Mouse (Mus musculus): ENCODE data around the gene Iqschfp.

Gene Iqschfp

DNA sequence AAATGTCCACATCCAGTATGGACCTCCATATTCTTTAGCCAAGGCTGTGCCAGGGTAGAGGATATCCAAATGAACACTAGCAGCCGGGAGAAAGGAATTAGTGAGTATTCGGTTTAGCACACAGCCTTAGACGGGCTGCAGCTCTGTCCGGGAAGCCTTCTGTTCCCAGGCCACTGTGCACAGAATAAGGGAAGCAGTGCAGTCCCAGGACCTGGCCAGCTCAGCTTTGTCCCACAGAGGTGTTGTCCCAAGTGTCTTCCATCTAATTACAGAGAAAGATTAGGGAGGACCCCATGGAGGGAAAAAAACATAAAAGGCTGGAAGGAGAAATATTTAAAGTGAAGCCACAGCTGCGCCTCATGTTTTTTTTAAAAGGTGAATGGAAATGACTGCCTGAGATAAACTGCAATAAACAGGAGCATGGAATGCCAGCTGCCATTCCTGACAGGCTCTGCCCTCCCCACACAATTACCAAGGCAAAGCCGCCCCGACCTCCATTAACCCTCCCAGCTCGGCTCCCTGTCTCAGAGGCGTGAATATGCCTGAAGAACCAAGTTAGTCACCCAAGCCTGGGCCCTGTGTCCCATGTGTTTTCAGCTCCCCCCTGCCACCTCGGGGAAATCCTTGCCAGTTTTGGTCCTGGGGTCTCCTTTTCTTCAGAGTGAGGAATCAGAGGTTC is 695.7 kb downstream of the Iqschfp start:
- in situ Hi-C loops (cut with MboI; ENCODE audit: low sequenced_read_pairs), result no loop called here

DNA sequence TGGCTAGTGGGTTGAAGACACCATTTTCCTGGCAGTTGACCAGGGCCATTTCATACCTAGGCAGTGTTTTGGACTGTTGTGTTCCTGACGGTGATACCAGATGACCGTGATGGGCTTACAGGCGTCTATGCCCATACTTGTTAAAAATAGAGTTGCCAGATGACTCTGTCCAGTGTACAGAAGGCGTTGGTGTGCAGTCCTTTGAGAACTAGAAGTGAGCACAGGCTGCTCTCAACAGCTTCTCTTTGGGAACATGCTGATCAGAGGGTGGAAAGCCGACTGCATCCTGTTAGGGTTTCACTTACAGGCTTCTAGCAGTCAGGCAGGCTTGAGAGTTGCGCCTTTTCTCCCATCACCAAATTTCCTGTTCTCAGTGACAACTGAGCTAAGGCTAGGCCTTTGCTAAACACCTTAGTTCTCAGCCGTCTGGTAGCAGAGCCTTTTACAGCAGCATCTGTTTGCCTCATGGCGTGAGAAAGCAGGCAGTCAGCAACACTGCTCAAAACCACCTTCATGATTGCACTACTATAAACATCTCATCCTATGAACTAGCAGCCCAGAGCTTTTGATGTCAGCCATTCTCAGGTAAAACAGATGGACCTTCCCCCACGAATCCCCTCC is 697.3 kb downstream of the Iqschfp start:
- in situ Hi-C loops (cut with MboI; ENCODE audit: low sequenced_read_pairs), result no loop called here

DNA sequence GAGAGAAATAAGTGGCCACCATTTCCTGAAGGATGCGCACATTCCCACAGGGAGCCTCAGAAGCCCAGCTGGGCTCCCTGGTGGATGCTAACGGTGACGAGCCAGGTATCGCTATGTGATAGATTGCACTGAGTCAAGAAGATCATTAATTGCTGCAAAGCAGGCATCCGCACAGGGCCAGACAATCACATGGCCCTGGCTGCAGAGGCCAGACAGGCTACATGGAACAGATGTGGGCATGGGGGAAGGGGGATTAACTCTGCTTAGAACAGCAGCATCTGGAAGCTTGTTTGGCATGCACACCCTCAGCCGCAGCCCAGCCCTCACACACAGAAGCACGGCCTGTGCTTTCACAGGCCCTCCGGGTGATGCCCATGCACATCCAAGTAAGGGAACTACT is 698.4 kb downstream of the Iqschfp start:
- in situ Hi-C loops (cut with MboI; ENCODE audit: low sequenced_read_pairs), result no loop called here

DNA sequence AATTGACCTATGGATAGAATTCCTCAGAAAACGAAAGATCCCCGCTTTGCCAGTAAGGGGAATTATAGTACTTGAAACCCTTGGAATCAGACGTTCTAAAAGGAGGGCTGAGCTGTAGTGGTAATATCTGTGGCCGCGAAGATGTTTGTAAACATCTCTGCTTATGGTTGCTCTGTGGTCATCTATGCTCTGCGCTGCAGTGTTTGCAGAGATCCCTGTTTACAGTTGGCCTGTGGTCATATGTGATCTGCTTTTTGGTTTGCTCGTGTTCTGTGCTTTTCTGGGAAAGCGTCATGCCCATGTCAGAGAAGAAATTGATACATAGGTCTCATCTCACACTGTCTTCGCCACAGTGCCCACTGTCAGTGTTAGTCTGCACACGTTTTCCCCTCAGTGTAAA is 700.5 kb downstream of the Iqschfp start:
- in situ Hi-C loops (cut with MboI; ENCODE audit: low sequenced_read_pairs), result no loop called here

DNA sequence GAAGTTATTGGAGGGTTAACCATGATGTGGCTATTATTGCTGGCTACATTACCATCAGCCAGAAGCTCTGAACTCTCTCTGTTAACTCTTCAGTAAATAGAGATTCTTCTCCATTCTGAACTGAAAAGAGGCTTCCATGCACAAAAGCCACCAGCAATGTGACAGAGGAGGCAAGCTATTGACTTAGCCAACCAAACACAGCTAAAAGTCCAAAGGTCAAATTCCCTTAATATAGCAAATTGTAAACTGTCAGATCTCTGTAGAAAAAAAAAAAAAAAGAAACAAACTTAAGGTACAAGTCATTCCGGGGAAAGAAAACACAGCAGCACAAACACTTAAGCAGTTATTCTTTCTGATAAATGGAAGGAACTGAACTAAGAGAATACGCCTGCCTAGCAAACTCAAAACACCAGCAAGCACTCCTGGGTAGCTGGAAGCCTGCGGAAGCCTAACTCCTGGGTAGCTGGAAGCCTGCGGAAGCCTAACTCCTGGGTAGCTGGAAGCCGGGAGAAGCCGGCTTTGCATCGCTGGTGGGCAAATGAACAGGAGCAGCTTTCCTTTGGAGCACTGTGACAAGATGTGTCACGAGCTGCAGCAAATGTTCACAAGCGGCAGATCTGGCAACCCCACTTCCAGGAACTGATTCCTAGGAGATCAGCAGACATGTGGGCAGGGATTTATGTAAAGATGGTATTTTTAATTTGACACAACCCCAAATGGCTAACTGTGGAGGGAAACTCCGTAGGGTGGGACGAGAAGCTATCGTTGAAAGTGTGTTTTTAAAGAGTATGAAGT is 701.2 kb downstream of the Iqschfp start:
- in situ Hi-C loops (cut with MboI; ENCODE audit: low sequenced_read_pairs), result no loop called here

DNA sequence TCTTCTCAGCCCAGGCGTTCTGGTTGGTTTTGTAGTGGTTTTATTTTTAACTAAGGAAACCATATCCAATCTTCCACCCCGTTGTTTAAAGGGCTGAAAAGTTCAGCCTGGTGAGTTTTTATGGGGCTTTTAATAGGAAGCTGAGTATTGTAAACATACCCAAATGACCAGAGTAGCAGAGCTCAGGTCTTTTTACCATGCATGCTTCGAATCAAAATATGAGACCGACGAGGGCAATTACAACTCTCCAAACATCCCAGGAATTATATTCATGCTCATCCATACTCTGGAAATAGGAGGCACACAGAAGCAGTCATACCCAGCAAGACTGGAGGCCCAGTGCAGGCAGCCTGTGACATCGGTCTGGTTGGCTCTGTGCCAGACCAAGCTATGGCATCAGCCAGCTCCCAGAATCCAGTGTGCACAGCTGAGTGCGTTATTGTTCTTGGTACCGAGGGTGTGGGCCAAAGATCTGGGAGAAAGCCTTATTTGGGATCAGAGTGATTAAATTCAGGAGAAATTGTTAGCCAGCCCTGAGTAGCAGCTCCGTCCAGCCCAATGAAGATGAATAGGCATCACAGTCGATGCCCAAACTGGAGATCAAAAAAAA is 703.4 kb downstream of the Iqschfp start:
- in situ Hi-C loops (cut with MboI; ENCODE audit: low sequenced_read_pairs), result no loop called here

DNA sequence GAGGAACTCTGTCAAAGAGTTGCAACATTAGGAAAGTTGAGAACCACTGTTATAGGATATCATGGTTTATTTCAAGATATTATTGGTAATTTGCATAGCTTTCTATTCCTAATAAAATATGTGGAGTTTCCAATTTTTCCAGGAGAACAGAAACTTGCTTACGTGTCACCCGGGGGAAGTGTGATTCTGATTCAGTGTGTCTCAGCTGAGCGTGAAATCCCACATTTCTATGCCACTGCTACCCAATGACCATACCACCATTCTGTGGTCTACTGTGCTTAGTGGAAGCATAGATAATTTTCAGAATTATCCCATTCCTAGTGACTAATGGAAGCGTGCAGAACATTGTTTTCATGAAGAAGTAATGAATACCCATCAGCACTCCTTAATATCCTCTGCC is 704.9 kb downstream of the Iqschfp start:
- in situ Hi-C loops (cut with MboI; ENCODE audit: low sequenced_read_pairs), result no loop called here

DNA sequence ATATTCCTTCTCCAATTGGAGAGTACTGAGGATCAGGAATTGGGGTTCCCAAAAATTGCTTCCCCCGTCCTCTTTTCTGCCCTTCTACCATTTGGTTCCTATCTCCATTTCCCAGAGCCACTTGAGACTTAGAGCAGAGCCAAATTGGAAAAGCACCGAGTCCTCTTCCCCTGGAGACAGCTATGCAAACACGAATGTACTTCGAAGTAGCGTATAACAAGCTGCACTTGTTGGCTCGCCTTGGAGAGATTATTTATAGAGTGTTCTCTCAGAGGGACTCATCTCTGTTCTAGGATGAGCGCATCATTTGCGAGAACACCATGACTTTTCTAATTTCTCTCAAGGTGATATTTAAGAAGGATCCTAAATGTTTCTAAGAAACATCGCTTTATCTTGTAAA is 710.9 kb downstream of the Iqschfp start:
- in situ Hi-C loops (cut with MboI; ENCODE audit: low sequenced_read_pairs), result loop anchor here (25.0 kb wide), 1 partner anchor 109 kb away; no protein-coding TSS in a partner anchor

DNA sequence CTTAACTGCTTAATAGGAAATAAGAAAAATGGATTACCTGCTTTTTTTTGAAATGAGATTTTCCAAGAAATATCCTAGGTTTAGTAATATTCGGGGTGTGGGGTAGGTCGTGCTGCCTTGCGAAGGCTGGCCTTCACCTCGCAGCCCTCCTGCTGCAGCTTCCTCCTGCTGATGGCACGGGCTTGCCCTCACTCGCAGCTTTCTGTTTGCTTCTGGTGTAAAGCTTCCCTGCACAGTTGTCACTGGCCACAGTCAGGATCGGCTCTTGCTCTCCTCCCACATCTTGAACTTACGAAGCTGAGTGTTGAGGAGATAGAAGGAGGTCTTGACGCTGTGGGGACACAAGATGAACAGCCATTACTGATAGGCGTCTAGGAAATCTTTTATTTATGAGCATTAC is 712.4 kb downstream of the Iqschfp start:
- in situ Hi-C loops (cut with MboI; ENCODE audit: low sequenced_read_pairs), result loop anchor here (25.0 kb wide), 1 partner anchor 108 kb away; no protein-coding TSS in a partner anchor

DNA sequence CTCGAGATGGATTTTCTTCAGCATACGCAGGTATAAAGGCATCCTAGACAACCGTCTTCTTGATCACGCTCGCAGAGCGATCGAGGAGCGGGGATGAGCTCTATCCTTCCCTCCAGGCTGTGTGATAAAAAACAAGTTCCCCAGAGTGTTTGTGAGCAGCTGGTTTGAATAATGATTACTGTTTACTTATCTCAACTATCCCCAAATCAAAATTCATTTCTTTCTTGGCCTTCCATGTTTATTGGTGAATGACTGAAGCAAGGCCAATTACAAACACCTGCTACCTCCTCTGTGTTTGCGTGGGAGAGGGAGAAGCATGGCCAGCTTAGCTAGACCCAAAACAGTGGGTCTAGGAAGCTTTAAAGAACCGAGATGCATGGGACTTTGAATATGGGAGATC is 712.9 kb downstream of the Iqschfp start:
- in situ Hi-C loops (cut with MboI; ENCODE audit: low sequenced_read_pairs), result loop anchor here (25.0 kb wide), 1 partner anchor 107 kb away; no protein-coding TSS in a partner anchor

DNA sequence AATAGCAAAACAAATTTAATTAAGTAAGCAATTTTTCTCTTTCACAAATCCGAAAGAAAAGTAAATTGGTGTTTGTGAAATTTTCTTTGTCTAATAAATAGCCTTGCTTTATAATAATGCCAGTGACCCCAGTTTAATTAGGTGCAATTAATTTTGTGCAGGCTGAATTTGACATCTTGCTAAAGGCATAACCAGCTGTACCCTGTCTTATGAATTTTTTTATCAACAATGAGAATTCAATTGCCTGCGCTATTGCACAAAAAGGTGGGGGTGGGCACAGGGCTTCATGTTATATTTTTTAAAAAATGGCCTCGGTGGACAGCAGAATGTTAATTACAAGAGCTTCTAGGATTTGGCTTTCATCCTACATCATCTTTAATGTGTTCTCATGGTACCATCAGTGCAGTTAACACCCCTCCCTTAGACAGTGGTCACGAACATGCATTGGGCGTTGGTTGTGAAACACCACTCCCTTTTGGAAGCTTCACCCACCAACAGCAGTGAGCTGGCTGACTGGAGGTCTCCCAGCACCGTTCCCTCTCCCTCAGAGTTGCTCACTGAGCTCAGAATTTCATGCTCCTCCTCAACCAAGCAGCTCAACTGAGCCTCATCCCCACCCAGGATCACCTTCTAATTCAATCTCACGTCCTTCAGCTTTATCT is 714.0 kb downstream of the Iqschfp start:
- in situ Hi-C loops (cut with MboI; ENCODE audit: low sequenced_read_pairs), result loop anchor here (25.0 kb wide), 1 partner anchor 106 kb away; no protein-coding TSS in a partner anchor

DNA sequence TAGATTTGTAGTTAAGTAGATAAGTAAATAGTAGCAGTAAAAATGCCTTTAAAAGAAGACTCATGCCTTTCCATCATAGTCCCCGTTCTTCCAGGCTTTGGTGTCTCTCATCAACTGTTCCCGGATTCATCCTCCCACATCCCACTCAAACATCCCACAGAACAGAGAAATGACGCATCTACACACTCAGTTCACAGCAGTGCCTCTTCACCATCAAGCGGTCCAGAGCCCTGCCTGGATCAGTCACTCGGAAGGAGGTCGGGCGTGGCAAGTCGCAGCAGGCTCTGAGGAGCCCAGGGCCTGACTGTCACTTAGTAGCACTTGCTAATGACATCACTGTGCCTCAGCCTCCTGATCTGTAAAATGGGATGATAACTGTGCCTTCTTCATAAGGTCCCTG is 714.7 kb downstream of the Iqschfp start:
- in situ Hi-C loops (cut with MboI; ENCODE audit: low sequenced_read_pairs), result loop anchor here (25.0 kb wide), 1 partner anchor 106 kb away; no protein-coding TSS in a partner anchor

DNA sequence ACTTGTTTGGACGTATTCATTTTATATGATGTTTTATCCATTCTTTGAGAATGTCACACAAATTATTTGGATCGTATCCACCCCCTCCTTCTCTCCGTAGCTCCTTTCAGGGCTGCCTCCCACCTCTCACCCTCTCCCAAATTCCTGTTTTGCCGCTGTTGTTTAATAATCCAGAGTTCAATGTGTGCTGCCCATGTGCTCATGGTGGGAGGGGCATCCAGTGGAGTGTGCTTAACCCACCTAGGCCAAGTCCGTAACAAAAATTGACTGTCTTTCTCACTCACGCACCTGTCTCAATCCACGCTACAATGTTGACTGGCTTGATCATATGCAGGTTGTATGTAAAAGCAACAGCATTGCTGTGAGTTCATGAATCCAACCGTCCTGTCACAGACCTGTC is 715.3 kb downstream of the Iqschfp start:
- in situ Hi-C loops (cut with MboI; ENCODE audit: low sequenced_read_pairs), result loop anchor here (25.0 kb wide), 1 partner anchor 105 kb away; no protein-coding TSS in a partner anchor

DNA sequence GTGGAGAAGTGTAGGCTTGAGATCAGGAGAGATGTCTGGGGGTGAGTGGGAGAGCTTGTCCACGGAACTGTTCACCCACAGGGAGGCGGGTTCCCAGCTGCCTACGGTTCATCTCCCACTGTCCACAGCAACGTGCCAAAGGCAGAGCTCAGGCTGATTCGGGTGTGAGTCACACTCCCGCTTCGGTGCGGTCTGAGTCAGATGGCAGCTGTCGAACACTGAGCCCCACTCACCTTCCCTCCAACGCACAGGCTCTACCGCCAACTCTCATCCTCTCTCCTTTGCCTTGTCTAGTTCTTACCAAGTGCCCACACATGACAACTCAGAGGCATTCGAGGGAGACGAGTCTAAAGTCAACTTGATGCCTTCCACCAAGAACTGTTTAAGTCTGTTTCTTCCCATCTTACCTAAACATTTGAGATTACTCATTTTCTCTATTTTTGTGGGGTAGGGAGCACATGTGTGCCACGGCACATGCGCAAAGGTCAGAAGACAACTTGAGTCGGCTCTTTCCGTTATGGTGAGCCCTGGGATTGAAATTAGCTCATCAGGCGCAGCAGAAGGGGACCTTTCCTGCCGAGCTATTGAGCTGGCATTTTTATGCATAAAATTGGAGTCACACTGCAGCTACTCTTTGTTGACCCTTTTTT is 716.9 kb downstream of the Iqschfp start:
- in situ Hi-C loops (cut with MboI; ENCODE audit: low sequenced_read_pairs), result loop anchor here (25.0 kb wide), 1 partner anchor 103 kb away; no protein-coding TSS in a partner anchor

DNA sequence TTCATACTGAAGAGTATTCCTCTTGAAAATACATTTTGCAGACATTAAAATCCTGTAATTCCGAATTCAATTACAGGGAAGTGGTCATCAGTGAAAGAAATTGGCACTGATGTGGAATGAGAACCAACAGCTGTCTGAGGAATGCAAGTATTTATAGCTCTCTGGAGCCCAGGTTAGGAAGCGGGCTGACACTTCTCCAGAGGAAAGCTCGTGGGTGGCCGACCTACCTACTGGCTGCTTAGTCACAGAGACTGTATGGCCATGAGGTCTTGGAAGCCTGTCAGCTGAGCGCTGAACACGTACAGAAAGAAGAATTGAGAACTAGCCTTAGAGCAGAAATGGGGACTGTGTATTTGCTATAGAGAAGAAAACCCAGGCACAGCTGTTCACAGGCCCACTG is 718.0 kb downstream of the Iqschfp start:
- in situ Hi-C loops (cut with MboI; ENCODE audit: low sequenced_read_pairs), result loop anchor here (25.0 kb wide), 1 partner anchor 102 kb away; no protein-coding TSS in a partner anchor

DNA sequence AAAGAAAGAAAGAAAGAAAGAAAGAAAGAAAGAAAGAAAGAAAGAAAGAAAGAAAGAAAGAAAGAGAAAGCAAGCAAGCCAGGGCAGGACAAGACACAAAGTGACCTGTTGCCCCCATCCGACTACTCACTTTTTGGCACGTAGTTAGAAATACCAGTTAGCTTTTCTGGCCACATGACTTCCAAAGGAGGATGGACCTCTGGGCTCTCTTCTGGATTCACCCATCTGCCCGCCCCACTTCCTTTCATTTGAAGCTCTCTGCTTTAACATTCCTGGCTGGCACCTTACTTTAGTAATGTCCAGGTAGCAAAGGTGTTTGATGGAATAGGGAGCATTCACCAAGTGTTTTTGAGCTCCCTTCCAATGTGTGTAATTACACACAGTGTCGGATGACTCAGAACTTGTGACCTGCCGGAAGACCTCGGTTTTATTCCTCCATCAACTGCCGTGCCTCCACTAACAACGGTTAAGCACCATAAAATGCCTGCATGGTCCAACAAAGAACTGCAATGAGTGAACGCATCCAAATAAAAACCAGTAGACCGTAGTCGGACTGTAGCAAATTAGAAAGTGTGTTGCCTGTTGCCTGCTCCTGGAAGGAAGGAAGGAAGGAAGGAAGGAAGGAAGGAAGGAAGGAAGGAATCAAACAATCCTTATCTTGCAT is 718.7 kb downstream of the Iqschfp start:
- in situ Hi-C loops (cut with MboI; ENCODE audit: low sequenced_read_pairs), result loop anchor here (25.0 kb wide), 1 partner anchor 102 kb away; no protein-coding TSS in a partner anchor

DNA sequence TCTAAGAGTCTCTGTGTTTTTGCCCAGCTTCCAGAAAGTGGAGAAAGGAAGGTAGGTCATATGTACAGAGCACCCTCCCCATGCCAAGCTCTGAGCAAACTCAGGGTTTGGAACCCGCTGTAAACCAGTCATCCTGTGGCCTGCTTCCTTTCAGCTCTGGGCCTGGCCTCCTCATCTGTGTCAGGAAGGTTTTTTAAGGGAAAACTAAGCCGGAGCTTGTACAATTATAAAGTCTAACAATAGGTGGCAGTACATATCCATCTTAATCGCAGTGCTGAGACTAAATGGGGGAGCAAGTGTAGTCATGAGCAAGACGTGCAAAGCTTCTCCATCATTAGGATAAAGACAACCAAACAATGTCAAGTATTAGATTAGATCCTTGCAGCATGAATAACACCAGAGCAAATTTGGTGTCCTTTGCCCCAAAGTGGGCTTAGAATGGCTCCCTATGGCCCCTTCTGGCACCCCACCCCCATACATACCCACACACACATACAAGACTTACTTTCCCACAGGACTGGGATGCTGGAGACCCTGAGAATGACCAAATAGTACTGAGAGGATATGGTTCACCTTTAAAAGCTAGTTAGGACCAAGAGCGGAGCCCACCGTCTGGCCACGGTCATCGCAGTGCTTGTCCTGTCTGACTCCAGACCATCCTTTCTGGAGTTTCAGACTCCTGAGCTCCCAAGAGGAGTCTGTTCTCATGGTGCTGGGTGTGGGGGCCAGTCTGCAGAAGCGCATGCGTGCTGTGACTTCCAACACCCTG is 723.2 kb downstream of the Iqschfp start:
- in situ Hi-C loops (cut with MboI; ENCODE audit: low sequenced_read_pairs), result loop anchor here (25.0 kb wide), 1 partner anchor 97 kb away; no protein-coding TSS in a partner anchor

DNA sequence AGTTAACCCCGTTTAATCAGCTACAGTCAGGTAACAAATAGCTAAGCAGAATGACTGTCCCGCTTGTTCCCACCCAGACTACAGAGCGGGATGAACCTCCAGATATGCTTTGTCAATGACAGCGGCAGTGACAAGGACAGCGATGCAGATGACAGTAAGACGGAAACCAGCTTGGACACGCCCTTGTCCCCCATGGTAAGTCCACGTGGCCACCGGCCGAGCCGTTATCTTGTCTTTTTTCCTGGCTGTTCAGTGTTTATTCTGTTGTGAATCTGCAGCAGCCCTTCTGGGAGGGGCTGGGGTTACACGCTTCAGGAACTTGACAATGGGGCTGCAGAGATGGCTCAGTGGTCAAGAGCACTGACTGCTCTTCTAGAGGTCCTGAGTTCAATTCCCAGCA is 724.3 kb downstream of the Iqschfp start:
- in situ Hi-C loops (cut with MboI; ENCODE audit: low sequenced_read_pairs), result loop anchor here (25.0 kb wide), 1 partner anchor 96 kb away; no protein-coding TSS in a partner anchor
